Mouse (Mus musculus) heart, adult 2 months (tissue): ENCODE measurements around the gene Dlx1.

Experiments
- CTCF ChIP-seq: fragments of 200-600 bp; IDR thresholded peaks from 2 replicates; pipeline ENCODE4 v1.8.1; 2022; ENCODE audit warnings: antibody characterized with exemption, mild to moderate bottlenecking, moderate library complexity
- EP300 ChIP-seq: fragments of 200-500 bp; IDR thresholded peaks from 2 replicates; pipeline ENCODE4 v1.6.1; 2011; ENCODE audit warnings: low read depth, low read length, control low read depth; ENCODE audit not compliant: insufficient read depth
- POLR2A ChIP-seq: fragments of 200-500 bp; IDR thresholded peaks from 2 replicates; pipeline ENCODE4 v1.6.1; 2011; ENCODE audit warnings: mild to moderate bottlenecking, low read depth, low read length, control low read depth; ENCODE audit not compliant: insufficient read depth

DNA sequence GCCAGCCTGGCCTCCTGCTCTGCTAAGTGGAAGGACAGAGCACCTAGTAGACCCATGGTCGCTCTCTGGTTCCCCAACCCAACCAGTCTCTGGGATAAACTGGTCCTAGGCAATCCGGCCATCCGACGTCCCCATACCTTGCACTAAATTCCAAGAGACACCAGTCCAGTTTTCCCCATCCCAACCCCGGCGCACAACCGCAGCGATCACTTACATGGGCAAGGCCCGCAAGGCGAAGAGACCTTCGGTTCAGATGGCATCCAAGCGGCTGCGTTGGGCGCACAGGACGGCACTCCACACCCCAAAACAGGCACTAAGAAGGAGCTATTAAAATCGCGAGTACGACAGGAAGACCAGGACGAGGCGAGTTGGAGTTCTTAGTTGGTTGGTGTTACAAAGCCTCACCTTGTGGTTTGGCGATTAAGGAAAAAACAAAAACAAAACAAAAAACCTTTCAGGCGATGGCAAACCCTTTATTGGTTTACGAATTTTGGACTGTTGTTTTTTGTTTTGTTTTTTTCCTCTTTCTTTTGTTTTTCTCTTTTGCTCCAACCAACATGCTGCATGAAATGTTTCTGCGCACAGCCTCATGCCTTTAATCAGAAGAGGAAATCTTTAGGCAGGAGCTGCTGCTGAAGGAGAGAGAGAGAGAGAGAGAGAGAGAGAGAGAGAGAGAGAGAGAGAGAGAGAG, 445 bp upstream of the Dlx1 start:
- no peak for TF ChIP-seq EP300
- no peak for TF ChIP-seq POLR2A
- TF ChIP-seq CTCF, result no peak
